ENCODE assay signal across 11 mouse cellular contexts in the genomic region with DNA sequence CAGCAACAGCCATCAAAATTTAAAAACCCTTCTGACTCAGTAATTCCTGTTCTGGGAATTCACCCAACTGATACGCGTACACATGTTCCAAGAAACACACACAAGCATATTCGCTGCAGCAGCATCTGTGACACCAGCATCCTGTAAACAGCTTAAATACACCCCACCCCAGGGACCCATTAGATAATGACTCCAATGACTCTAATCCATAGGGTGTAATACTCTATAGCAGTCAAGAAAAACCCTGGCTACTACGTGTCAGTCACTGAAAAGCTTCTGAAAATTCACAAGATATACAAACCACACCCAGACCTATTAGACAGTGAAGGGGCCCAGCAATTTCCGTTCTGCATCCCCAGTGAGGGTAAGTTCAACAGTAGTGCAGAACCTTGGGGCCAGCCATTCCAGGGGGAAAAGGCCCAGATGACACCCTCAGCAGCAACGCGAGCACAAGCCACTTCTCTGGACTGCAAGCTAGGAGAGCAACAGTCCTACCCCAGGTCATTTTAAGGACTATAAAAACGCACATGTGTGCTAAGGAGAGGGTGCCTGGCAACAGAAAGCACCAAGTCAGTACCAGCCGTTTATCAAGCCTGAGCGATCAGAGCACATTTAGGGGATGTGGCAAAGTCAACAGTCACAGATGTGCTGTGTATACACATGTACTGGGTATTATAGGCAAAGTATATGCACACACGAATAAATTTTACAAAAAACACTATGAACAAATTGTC. TPM values are rescaled to one million over a fixed set of nuclear protein-coding genes. Genes with fewer than 3 reads are reported as not detected.
DNase-seq lines count a peak whose midpoint lies in the region; ATAC-seq and TF ChIP-seq lines count a peak whose summit lies in the region.
"Had no signal": no experiment of that assay in that cellular context is flagged by ENCODE, and none has a peak within 500 bp of the region (broad histone marks: within the 10 kb centered on the region; RNA-seq: fewer than 3 reads in every experiment).

No protein-coding gene starts in this region.

- H3K27ac ChIP-seq in left cerebral cortex, adult 2 months: peak overlapping the region; percentile 40
- H3K27ac ChIP-seq: macrophage had no signal

- intact Hi-C loops in left cerebral cortex, adult 2 months (cut with DNase I): no loop called here

- H3K4me3 ChIP-seq in left cerebral cortex, adult 2 months: no peak overlapping the region

- TF ChIP-seq CTCF in left cerebral cortex, adult 2 months (IDR thresholded peaks at IDR 0.05): no peak

- no peak for DNase-seq in left cerebral cortex, adult 2 months (ENCODE audit: extremely low spot score in 1 of 2, low spot score in 2 of 2)
- no peak for DNase-seq in left cerebral cortex, adult 8-10 months (ENCODE audit: low spot score in 2 of 2)
- DNase-seq in induced T-regulatory cell, adult 2 months (ENCODE audit: low read depth): peak; percentile 80
- DNase-seq in splenic B cell, adult 2 months (ENCODE audit: low read depth, low spot score): peak; percentile 67
- DNase-seq in urinary bladder, postnatal 25 days (ENCODE audit: low spot score): no peak
- no peak for DNase-seq in right cerebral cortex, postnatal 14 days
- DNase-seq: right cerebral cortex, postnatal 25 days had no signal

- H3K27me3 ChIP-seq in splenic B cell, adult 2 months (ENCODE audit: control insufficient read depth, insufficient read depth, low read length, poor library complexity, severe bottlenecking): no peaks in the 10 kb centered on the region

- peak; percentile 60 for ATAC-seq in activated CD4-positive, CD25-positive, alpha-beta regulatory T cell, adult 4 months

- no peaks in the 10 kb centered on the region for H3K36me3 ChIP-seq in splenic B cell, adult 2 months (ENCODE audit: control insufficient read depth, insufficient read depth, low read length, poor library complexity, severe bottlenecking)

RNA-seq across cellular contexts. Expression of a gene that starts 15.5 kb away (rescaled TPM):
- under 1 TPM in 1 of 2 experiments, not detected in 1; 0.56 TPM for total RNA-seq in left cerebral cortex, adult 2 months (2021)
- total RNA-seq in left cerebral cortex, adult 8-10 months (2022): under 1 TPM; 0.30 to 0.53 (median 0.39) TPM
- not detected for polyA plus RNA-seq in activated CD4-positive, CD25-positive, alpha-beta regulatory T cell, adult 4 months (2017; shearing (Covaris generic))
- polyA plus RNA-seq: macrophage had no signal

RNA-seq across cellular contexts. Expression of a gene that starts 15.8 kb away (rescaled TPM):
- 100 to 1,000 TPM; 120 to 125 TPM for total RNA-seq in left cerebral cortex, adult 2 months (2021)
- total RNA-seq in left cerebral cortex, adult 8-10 months (2022): 100 to 1,000 TPM; 138 to 154 (median 147) TPM
- polyA plus RNA-seq in activated CD4-positive, CD25-positive, alpha-beta regulatory T cell, adult 4 months (2017; shearing (Covaris generic)): 10 to 100 TPM; 28.9 to 32.6 TPM

RNA-seq across cellular contexts. Expression of a gene that starts 45.6 kb away (rescaled TPM):
- total RNA-seq in left cerebral cortex, adult 2 months (2021): 1 to 10 TPM in 1 of 2 experiments, under 1 TPM in 1; 0.77 to 1.0 TPM
- total RNA-seq in left cerebral cortex, adult 8-10 months (2022): under 1 TPM; 0.65 to 0.94 (median 0.79) TPM
- not detected for polyA plus RNA-seq in activated CD4-positive, CD25-positive, alpha-beta regulatory T cell, adult 4 months (2017; shearing (Covaris generic))
- polyA plus RNA-seq: embryonic facial prominence, embryonic 11.5 days; heart, embryonic 14.5 days had no signal

Comparison
In these comparisons a context has a peak if more than half of its experiments do, and no peak if none do; other contexts are left out.
1. DNase-seq: peak in induced T-regulatory cell, adult 2 months (single experiment) and splenic B cell, adult 2 months (single experiment); none in left cerebral cortex, adult 2 months (0 of 2), left cerebral cortex, adult 8-10 months (0 of 2), urinary bladder, postnatal 25 days (single experiment) and right cerebral cortex, postnatal 14 days (single experiment).